Mouse (Mus musculus) T-helper 2 cell (primary cell): ENCODE results near the gene Rere.

Experiments
- in situ Hi-C: fragments of 300-600 bp; cut with MboI, MseI; formaldehyde crosslinking; loops from one replicate; pipeline ENCODE4 v1.15.1; 2025; ENCODE audit warnings: high pct_unique_total_duplicates

The Rere gene

GRCm38 (mm10) chr4:150572938-150573337, 291.5 kb downstream of the Rere start:
- in situ Hi-C loops: no loop called here

DNA sequence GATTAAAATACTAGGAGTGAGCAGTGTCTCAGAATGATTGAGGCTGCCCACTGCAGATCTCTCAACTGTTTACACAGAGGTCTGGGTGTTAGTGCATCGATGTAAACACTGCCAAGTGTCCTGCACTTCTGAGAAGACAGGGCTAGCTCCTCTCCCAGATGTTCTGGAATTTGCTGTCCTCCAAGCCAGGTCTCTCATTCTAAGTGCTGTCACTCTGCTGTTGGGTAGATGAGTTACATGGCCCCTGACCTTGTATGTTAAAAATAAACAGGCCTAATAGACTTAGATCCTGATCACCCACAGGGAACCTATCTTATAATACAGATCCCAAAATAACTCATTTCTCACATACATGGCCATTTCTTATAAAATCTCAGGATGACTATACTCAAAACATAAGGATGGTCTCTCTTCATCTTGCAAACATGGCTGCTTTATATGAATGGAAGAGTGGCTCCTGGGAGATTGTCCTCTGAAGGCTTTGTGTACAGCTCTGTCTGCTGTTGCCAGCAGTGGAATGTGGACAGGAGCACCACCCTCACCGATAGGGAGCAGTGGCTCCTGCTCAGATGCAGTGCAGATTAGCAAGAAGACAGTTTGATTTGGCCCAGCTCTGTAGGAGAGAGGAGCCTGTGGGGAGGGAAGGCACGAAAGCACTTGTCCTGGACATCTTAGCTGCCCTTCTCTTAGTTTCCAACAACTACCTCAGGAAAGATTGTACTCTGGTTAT, 294.1 kb downstream of the Rere start:
- in situ Hi-C loops: no loop called here

- in situ Hi-C loops: no loop called here
Observed at GRCm38 (mm10) chr4:150576339-150576738, 294.9 kb downstream of the Rere start.

- in situ Hi-C loops: no loop called here
Observed at GRCm38 (mm10) chr4:150578021-150578420, 296.6 kb downstream of the Rere start.

DNA sequence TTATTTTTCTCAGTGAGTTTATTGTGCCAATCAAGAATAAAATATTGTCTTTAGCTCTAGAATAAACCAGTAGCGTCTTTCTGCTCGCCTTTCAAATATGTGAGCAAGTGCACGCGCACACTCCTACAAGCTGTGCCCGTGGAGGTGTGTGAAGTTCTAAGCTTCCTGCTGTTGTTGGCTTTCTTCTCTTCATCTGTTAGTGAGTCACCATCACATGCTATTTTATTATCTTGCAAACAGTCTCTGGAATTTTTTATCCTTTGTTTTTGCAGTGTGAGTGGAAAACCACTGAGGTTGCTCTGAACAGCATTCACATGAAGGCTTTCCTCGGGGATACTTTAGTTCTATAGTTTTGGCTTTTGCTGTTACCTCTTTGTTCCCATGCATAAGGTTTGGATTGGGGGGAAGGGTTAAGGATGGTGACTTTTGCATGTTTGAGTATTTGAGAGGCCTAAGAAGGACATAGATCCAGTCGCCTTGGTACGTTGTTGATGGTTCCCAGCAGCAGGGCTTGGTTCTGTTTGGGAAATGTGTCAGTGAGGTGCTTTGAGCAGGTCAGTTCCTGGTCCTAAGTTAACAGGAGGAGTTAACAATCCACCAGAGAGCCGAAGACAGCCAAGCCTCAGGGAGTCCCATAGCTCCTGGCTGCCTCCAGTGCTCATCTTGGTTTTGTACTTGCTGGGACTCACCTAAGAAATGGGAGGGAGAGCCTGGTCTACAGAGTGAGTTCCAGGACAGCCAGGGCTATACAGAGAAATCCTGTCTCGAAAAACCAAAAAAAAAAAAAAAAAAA, 300.7 kb downstream of the Rere start:
- in situ Hi-C loops: no loop called here

- in situ Hi-C loops: no loop called here
Observed at GRCm38 (mm10) chr4:150582966-150583776, 301.7 kb downstream of the Rere start.

DNA sequence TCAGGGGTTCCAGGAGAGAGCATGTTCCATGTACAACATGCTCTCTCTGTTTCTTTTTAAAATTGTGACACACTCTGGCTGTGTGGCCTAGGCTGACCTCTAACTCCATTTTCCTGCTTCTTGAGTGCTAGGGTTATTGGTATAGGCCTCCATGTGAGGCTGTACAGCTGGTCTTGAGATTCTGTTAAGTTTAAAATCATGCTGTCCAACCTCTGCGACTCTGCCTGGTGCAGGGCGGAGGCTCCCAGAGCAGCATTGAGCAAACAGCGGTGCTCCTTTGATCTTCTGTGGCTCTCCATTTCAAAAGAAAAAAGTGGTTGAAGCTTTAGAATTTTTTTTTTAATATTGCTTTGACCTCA, 302.3 kb downstream of the Rere start:
- in situ Hi-C loops: no loop called here

DNA sequence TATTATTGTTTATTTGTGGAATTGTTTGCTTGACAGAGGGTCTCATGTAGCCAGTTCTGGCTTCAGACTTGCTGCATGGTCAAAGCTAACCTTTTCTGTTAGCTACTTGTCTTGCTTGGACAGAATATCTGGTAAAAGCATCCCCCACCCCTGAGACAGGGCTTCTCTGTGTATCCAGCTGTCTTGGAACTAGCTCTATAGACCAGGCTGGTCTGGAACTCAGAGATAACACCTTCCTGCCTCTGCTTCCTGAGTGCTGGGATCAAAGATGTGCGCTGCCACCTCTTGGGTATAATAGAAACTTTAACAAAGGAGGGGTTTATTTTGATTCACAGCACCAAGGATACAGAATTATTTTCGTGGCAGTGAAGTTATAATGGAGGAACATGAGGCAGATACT, 304.4 kb downstream of the Rere start:
- in situ Hi-C loops: no loop called here

- in situ Hi-C loops: no loop called here
Observed at GRCm38 (mm10) chr4:150586275-150586674, 304.8 kb downstream of the Rere start.

GRCm38 (mm10) chr4:150587597-150588299, 306.3 kb downstream of the Rere start:
- in situ Hi-C loops: no loop called here

DNA sequence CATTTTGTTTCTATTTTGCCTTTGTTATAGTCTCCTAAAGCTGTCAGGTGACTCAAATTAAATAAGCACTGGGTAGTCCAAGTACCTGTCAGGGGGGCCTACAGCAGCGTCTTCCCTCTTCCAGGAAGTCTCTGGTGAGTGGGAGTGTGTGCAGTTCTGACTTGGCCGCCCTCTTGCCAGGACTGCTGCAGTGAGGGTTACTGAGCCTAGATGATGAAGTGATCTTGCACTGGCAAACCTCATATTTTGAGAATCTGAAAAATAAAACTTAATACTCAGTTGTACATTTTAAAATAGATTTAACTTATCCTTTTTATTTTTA, 306.8 kb downstream of the Rere start:
- in situ Hi-C loops: no loop called here

- in situ Hi-C loops: no loop called here
Observed at GRCm38 (mm10) chr4:150590621-150591282, 309.3 kb downstream of the Rere start.

GRCm38 (mm10) chr4:150591602-150592001, 310.2 kb downstream of the Rere start:
- in situ Hi-C loops: no loop called here

DNA sequence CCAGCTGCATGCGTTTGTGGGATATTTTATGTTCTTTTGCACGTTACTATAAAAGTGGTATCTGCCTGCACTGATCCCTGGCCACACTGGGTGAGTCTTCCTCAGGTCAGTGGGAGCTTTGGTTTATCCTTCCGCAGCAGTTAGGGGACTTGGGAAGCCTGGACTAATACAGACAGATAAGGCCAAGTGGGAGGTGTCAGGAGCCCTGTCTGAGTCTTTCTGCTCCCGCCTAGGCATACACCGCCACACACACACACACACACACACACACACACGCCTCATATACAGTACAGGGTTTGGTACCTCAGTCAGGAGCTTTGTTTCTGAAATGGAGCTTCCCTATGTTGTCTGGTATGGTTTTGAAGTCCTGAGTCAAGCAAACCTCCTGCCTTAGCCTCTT, 310.6 kb downstream of the Rere start:
- in situ Hi-C loops: no loop called here

DNA sequence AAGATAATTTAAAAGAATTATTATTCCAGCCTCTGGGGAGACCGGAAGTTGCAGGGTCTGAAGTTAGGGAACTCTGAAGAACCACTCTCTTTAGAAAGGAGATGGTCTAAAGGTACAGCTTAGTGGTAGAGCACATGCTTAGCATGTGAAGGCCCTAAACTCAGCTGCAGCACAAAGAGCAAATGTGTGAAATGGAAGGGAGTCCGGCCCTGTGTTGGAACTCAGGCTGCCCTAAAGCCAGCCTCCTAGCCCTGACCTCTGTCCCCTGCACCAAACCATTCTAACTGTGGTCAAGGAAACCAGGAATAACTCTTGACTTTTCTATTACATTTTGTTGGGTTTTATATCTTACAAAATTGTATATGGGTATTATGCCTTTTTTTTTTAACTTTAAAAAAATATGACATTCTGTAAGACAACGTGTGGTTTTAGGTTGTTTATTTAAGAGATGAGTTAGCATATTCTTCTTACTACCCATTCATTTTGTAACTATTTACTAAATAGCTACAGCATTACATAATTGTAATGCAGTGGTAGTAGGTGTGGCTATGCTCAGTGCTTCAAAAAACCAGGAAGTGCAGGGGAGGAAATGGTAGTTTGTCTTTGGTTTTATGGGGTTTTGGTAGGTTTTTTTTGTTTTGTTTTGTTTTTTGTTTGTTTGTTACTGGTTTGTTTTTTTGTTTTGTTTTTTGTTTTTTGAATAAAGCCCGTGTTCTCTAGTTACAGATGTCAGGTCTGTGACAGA, 312.2 kb downstream of the Rere start:
- in situ Hi-C loops: no loop called here

- in situ Hi-C loops: no loop called here
Observed at GRCm38 (mm10) chr4:150594298-150594829, 312.9 kb downstream of the Rere start.

DNA sequence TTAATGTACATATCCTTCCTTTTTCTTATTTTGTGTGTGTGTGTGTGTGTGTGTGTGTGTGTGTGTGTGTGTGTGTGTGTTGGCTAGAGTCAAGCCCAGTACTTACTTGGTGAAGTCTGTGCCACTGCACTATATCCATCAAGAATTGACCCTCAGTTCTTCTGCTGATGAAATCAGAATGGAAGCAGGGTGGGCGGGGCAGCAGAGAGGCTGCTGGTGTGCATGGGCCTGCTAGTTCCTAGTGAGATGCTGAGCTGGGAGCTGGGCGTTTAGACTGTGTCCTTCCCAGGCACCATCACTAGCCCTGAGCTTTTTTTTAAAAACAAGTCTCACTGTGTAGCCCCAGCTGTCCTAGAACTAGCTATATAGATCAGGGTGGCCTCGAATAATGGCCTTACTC, 313.6 kb downstream of the Rere start:
- in situ Hi-C loops: no loop called here

DNA sequence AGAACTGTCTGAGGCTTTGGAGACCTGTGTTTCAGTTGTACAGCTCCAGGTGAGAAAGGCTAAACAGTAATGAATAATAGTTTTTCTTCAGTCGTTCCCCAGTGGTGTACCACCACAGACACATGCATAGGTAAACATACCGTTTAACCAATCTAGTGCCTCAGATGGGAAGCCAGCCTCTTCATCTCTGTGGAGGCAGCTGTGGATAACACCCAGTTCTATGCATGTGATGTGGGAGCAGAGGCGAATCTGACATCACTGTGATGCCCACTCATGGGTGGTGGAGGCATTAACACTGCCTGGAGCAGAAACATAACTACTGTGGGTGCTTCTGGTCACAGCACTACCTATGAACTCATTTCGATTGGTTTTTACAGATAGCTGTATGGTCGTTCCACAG, 314.5 kb downstream of the Rere start:
- in situ Hi-C loops: no loop called here

DNA sequence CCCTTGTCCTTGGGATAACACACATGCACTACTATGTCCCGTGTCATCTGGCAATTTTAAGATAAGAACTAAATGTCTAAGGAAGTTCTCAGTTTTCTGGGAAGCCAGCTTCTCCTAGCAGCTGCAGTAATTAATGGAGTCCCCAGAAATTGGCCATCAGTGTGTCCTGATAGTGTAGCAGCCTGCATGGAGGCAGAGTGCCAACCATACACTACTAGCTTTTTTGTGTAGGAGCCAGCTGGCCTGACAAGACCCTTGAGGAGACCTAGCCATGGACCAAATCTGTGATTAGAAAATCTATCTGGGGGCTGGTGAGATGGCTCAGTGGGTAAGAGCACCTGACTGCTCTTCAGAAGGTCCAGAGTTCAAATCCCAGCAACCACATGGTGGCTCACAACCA, 317.2 kb downstream of the Rere start:
- in situ Hi-C loops: no loop called here
